Mouse (Mus musculus) C2C12 (cell line): Measurements from ENCODE around the gene H2afy. TPM values are rescaled to one million over a fixed set of nuclear protein-coding genes. Genes with fewer than 3 reads are reported as not detected.

Experiments
- H3K27me3 ChIP-seq: one replicate; pipeline ENCODE4 v1.6.1; 2011; ENCODE audit not compliant: control insufficient read depth, insufficient read depth, insufficient read length
- H3K36me3 ChIP-seq: one replicate; pipeline ENCODE4 v1.6.1; 2011; ENCODE audit not compliant: control insufficient read depth, insufficient read depth
- H3K4me3 ChIP-seq: one replicate; pipeline ENCODE4 v1.5.1; 2011; ENCODE audit warnings: mild to moderate bottlenecking, control low read depth; ENCODE audit not compliant: poor library complexity, insufficient read depth, severe bottlenecking
- H3K79me2 ChIP-seq: one replicate; pipeline ENCODE4 v1.6.1; 2011; ENCODE audit not compliant: control insufficient read depth, insufficient read depth
- H3K79me3 ChIP-seq: one replicate; pipeline ENCODE4 v1.6.1; 2011; ENCODE audit warnings: low read depth, control low read depth
- H3ac ChIP-seq: one replicate; pipeline ENCODE3; 2011; ENCODE audit warnings: low read depth; ENCODE audit not compliant: control insufficient read depth, insufficient read length
- CEBPB ChIP-seq: IDR thresholded peaks from one replicate; pipeline ENCODE4 v1.6.1; 2011; ENCODE audit warnings: low read depth, mild to moderate bottlenecking, control low read depth, moderate library complexity
- CTCF ChIP-seq: IDR thresholded peaks from one replicate; pipeline ENCODE4 v1.5.1; 2011; ENCODE audit not compliant: control insufficient read depth, insufficient read depth, insufficient read length
- FOSL1 ChIP-seq: IDR thresholded peaks from one replicate; pipeline ENCODE4 v1.8.0; 2011; ENCODE audit warnings: mild to moderate bottlenecking, low read length; ENCODE audit not compliant: poor library complexity, insufficient read depth, severe bottlenecking
- MAX ChIP-seq: IDR thresholded peaks from one replicate; pipeline ENCODE4 v1.6.1; 2011; ENCODE audit warnings: mild to moderate bottlenecking, control low read depth
- MYOD1 ChIP-seq: IDR thresholded peaks from one replicate; pipeline ENCODE4 v1.6.1; 2011; ENCODE audit warnings: low read depth; ENCODE audit not compliant: control insufficient read depth, insufficient read length
- MYOG ChIP-seq: IDR thresholded peaks from one replicate; pipeline ENCODE4 v1.6.1; 2011; ENCODE audit not compliant: control insufficient read depth, insufficient read length; ENCODE audit errors: extremely low read depth
- USF1 ChIP-seq: IDR thresholded peaks from one replicate; pipeline ENCODE4 v1.6.1; 2011; ENCODE audit warnings: low read depth, mild to moderate bottlenecking, control low read depth, moderate library complexity
- polyA plus RNA-seq: library from polyadenylated mRNA; unstranded; fragments of >200 nt; fragmentation: generic; extraction: Trizol; gene quantifications from one replicate; pipeline ENCODE4 v1.2.1, GENCODE M21; 2012; ENCODE audit warnings: missing spikeins

The H2afy gene
- polyA plus RNA-seq, 1 experiment, result 94.5 TPM

DNA sequence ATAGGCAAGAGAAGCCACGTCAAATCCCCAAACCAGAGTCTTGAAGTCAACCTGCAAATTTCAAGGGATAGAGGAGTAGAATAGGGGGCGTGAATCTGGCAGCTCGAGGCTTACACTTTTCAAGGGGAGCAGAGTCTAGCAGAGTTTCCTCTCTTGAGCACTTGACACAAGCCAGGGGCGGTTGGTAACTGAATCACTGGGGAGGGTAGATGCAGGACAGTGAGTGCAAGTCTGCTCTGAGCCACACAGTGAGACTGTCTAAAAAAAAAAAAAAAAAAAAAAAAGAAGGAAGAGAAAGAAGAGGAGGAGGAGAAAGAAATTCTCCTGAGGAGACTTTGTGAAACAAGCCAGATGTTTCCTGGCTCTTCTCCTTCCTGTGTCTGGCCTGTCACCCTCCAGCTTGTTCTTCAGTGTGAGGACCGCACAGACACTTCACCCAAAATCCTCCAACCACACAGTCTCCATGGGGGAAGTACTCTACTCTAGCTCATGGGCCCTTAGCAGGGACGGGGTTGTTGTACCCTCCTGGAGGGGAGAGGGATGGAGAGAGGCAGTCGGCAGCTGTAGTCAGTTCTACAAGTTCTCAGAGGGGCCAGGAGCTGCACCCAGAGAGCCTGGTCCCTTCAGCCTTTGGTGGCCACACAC is 36.9 kb upstream of the H2afy start:
- Histone ChIP-seq H3K36me3 (no peaks in the 10 kb centered on the region), H3K27me3 (peaks cover 72% of the 10 kb centered on the region), H3K79me2 (no peaks in the 10 kb centered on the region), H3K79me3 (no peaks in the 10 kb centered on the region), H3K4me3 (no peak overlapping the region), H3ac (no peak overlapping the region)
- no peak for TF ChIP-seq USF1
- TF ChIP-seq FOSL1, result no peak

DNA sequence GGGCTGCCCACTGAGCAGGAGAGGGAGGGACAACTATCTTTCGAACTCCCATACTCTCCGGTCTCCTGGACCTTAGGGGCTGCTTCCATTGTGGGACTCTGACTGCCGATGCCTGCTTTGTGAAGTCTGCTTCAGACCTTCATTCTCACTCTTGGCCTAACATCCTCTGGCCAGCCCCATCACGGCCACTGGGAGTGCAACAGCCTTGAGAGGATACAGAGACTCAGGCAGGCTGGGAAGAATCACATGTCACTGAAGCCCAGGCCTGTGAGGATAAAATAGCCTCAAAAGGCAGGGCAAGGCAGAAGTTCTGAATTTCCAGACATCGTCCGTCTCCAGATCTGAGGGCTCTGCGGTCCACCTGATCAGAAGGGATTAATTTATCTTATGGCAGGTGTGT is 35.9 kb upstream of the H2afy start:
- no peak overlapping the region for H3ac ChIP-seq
- no peak overlapping the region for H3K4me3 ChIP-seq
- H3K36me3 ChIP-seq, result no peaks in the 10 kb centered on the region
- no peaks in the 10 kb centered on the region for H3K79me2 ChIP-seq
- TF ChIP-seq MYOG (no peak), MYOD1 (no peak), FOSL1 (no peak), CEBPB (no peak), USF1 (no peak), MAX (no peak), CTCF (no peak)
- H3K27me3 ChIP-seq, result peaks cover 73% of the 10 kb centered on the region
- no peaks in the 10 kb centered on the region for H3K79me3 ChIP-seq

DNA sequence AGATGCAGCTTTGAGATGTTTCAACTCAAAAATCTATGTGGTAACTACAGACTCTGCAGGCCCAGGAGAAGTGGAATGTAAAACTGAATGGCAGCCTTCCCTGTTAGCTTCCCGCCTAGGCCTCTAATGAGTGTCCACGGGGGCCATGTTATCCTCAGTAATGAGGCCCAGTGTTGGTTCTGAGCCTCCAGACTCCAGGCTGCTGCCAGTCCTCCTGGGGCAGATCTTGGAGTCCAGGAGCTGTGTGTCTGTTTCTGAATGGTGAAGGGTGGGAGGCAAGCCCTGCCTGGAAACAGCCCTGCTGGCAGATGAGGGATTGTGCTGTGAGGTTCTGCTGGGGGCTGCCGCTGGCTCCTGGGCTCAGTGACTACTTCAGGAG is 32.2 kb upstream of the H2afy start:
- TF ChIP-seq CEBPB, result no peak
- no peak for TF ChIP-seq MYOG
- TF ChIP-seq MAX, result no peak
- TF ChIP-seq USF1, result no peak
- TF ChIP-seq FOSL1, result no peak
- no peak for TF ChIP-seq MYOD1
- no peak for TF ChIP-seq CTCF
- H3K79me3 ChIP-seq, result no peaks in the 10 kb centered on the region
- H3K27me3 ChIP-seq, result peaks cover 65% of the 10 kb centered on the region
- H3ac ChIP-seq, result no peak overlapping the region
- H3K4me3 ChIP-seq, result no peak overlapping the region
- H3K36me3 ChIP-seq, result no peaks in the 10 kb centered on the region
- H3K79me2 ChIP-seq, result no peaks in the 10 kb centered on the region

DNA sequence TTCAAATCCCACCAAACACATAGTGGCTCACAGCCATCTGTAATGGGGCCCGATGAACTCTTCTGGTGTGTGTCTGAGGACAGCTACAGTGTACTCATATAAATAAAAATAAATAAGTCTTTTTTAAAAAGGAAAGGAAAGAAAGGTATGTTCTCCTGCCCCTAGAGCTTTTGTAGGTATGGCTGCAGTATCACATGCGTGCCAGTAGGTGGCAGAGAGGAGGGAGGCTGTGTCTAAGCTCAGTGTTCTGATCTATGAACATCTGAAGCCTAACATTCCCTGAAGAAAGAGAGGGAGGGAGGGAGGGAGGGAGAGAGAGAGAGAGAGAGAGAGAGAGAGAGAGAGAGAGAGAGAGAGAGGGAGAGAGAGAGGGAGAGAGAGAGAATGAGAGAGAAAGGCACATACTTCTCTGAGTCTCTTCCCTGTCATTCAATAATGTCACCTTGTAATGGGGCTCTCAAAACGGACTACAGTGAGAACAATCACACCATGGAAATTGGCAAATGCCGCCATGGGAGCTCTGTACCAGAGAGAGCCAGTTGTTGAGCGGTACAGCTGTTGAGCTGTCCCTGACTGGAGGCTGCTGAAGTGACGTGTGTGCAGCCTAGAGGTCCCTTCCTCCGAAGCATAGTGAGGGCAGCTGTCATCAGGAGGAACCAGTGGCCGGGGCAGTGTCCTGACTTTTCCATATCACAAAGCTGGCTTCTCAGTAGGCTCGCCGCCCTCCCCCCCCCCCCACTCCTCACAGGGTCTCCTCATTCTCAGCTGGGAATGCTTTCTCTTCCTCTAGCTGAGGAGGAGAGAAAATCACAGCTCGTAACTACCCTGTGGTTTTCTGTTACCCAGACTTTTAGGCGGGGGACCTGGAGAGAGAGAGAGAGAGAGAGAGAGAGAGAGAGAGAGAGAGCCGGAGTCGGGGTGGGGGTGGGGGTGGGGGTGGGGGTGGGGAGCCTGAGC is 31.6 kb upstream of the H2afy start:
- Histone ChIP-seq H3K36me3 (no peaks in the 10 kb centered on the region), H3ac (no peak overlapping the region), H3K27me3 (peaks cover 64% of the 10 kb centered on the region), H3K79me2 (no peaks in the 10 kb centered on the region), H3K4me3 (no peak overlapping the region), H3K79me3 (no peaks in the 10 kb centered on the region)
- TF ChIP-seq CTCF, result peak; percentile 4
- TF ChIP-seq FOSL1, result no peak

DNA sequence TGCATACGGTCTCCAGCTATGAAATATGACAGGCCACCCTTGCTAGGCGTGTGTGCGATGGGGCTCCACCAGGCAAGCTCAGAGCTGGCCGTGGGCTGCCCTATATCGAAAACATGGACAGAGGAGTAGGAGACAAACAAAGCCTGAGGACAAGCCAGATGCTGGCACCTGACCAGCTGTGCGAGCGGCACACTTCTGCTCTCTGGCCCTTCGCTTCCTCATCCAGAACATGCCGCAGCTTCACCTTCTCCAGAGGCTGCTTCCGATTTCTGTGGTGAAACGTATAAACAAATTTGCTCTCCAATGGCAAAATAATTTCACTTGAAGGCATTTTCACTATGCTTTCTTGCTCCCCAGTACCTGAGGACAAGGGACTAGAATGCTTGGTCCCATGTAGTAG is 29.4 kb upstream of the H2afy start:
- Histone ChIP-seq H3K36me3 (no peaks in the 10 kb centered on the region), H3K79me3 (no peaks in the 10 kb centered on the region), H3K79me2 (no peaks in the 10 kb centered on the region), H3ac (no peak overlapping the region), H3K27me3 (peaks cover 58% of the 10 kb centered on the region), H3K4me3 (no peak overlapping the region)
- TF ChIP-seq USF1 (no peak), CEBPB (no peak)

DNA sequence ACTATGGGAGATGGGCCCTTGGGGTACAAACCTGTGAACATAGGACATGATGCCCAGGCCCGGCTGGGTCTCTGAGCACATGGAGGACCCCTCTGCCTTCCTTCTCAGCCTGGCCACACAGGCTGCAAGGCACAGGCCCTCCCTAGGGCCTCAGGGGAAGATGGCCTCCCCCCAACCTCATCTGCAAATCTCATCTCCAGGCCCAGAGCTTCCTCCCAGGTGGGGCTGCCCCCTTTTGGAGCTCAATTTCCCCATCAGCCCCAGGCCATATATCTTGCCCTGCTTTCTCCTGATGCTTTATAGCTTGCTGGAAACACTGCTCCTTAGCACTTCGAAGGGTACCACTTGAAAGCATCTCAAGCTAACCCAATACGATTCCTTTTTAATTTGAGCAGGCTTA is 28.2 kb upstream of the H2afy start:
- Histone ChIP-seq H3K36me3 (no peaks in the 10 kb centered on the region), H3K79me3 (no peaks in the 10 kb centered on the region), H3K4me3 (no peak overlapping the region), H3K27me3 (peaks cover 50% of the 10 kb centered on the region), H3K79me2 (no peaks in the 10 kb centered on the region), H3ac (no peak overlapping the region)
- TF ChIP-seq USF1 (no peak), MAX (no peak), MYOD1 (no peak), CTCF (no peak), FOSL1 (no peak), CEBPB (no peak)
